8 mouse cellular contexts compared by ENCODE assay signal in genomic region chr15:84854171-84854811, GRCm38 (mm10). TPM values are rescaled to one million over a fixed set of nuclear protein-coding genes. Genes with fewer than 3 reads are reported as not detected.
DNase-seq lines count a peak whose midpoint lies in the region; ATAC-seq lines count a peak whose summit lies in the region.

No protein-coding gene starts in this region.

- peak overlapping the region; percentile 83 for H3K4me2 ChIP-seq in liver, embryonic 16.5 days (ENCODE audit: low read depth, low read length)
- H3K4me2 ChIP-seq in stomach, embryonic 16.5 days (ENCODE audit: low read depth, low read length), result peak overlapping the region; percentile 92

- H3K27ac ChIP-seq in embryonic facial prominence, embryonic 10.5 days (replicated peaks), result peak overlapping the region; percentile 94
- H3K27ac ChIP-seq in liver, embryonic 16.5 days (ENCODE audit: low read length), result no peak overlapping the region
- H3K27ac ChIP-seq in stomach, embryonic 16.5 days (ENCODE audit: low read length), result no peak overlapping the region

- H3K4me1 ChIP-seq in embryonic facial prominence, embryonic 10.5 days, result peaks cover 58% of the 10 kb centered on the region
- peaks cover 8% of the 10 kb centered on the region for H3K4me1 ChIP-seq in liver, embryonic 16.5 days (ENCODE audit: control insufficient read depth, low read depth, low read length)
- H3K4me1 ChIP-seq in stomach, embryonic 16.5 days (ENCODE audit: control insufficient read depth, insufficient read depth, low read length), result peaks cover 24% of the 10 kb centered on the region

- under 1% methylated on average over 49 of the region's 49 CpGs for WGBS in embryonic facial prominence, embryonic 10.5 days
- WGBS in liver, embryonic 16.5 days (ENCODE audit: insufficient replicate concordance), result under 1% methylated on average over 49 of the region's 49 CpGs
- 0% methylated on average over 49 of the region's 49 CpGs for WGBS in stomach, embryonic 16.5 days

- H3K9me3 ChIP-seq in embryonic facial prominence, embryonic 10.5 days, result no peaks in the 10 kb centered on the region
- H3K9me3 ChIP-seq in liver, embryonic 16.5 days (replicated peaks; ENCODE audit: control insufficient read depth, low read length), result no peaks in the 10 kb centered on the region
- H3K9me3 ChIP-seq in stomach, embryonic 16.5 days (replicated peaks; ENCODE audit: control insufficient read depth, low read length), result no peaks in the 10 kb centered on the region

- H3K9ac ChIP-seq in liver, embryonic 16.5 days (ENCODE audit: low read depth, low read length), result no peak overlapping the region
- H3K9ac ChIP-seq in stomach, embryonic 16.5 days (ENCODE audit: low read length), result peak overlapping the region; percentile 74

- peak; percentile 39 to 48 for DNase-seq in left cerebral cortex, postnatal 36 days (ENCODE audit: low spot score in 2 of 2)
- DNase-seq in left cerebral cortex, adult 11 months (ENCODE audit: low spot score), result no peak
- peak; percentile 61 for DNase-seq in brain, adult 2 months (ENCODE audit: low read depth, low spot score)
- peak; percentile 66 for DNase-seq in embryonic facial prominence, embryonic 10.5 days (ENCODE audit: low spot score)
- peak; percentile 26 for DNase-seq in induced T-regulatory cell, adult 2 months (ENCODE audit: low read depth)

- peaks cover 22% of the 10 kb centered on the region for H3K27me3 ChIP-seq in embryonic facial prominence, embryonic 10.5 days (replicated peaks; ENCODE audit: low read depth, poor library complexity, severe bottlenecking)
- peaks cover 64% of the 10 kb centered on the region for H3K27me3 ChIP-seq in liver, embryonic 16.5 days (ENCODE audit: control insufficient read depth, insufficient read depth, low read depth, low read length)
- no peaks in the 10 kb centered on the region for H3K27me3 ChIP-seq in stomach, embryonic 16.5 days (ENCODE audit: control insufficient read depth, insufficient read depth, low read length)

- no peaks in the 10 kb centered on the region for H3K36me3 ChIP-seq in embryonic facial prominence, embryonic 10.5 days (replicated peaks)
- H3K36me3 ChIP-seq in liver, embryonic 16.5 days (ENCODE audit: control insufficient read depth, insufficient read depth), result no peaks in the 10 kb centered on the region
- H3K36me3 ChIP-seq in stomach, embryonic 16.5 days (ENCODE audit: control insufficient read depth, insufficient read depth, low read length), result no peaks in the 10 kb centered on the region

- no peak for ATAC-seq in liver, embryonic 16.5 days (ENCODE audit: low read depth)
- ATAC-seq in stomach, embryonic 16.5 days (ENCODE audit: insufficient read depth, low FRiP score), result no peak
- ATAC-seq in megakaryocyte progenitor cell, adult 5-6 weeks (replicated peaks; ENCODE audit: poor library complexity), result no peak

- intact Hi-C loops in left cerebral cortex, postnatal 36 days (cut with DNase I), result loop anchor here (1.0 to 10.0 kb wide), 3 partner anchors 19 to 141 kb away; no protein-coding TSS in a partner anchor

- H3K4me3 ChIP-seq in embryonic facial prominence, embryonic 10.5 days, result peak overlapping the region; percentile 85
- H3K4me3 ChIP-seq in liver, embryonic 16.5 days (ENCODE audit: low read depth, low read length), result peak overlapping the region; percentile 61
- H3K4me3 ChIP-seq in stomach, embryonic 16.5 days (replicated peaks; ENCODE audit: low read length), result peak overlapping the region; percentile 54

RNA-seq across cellular contexts. Expression of gene Phf21b, which starts 1.6 kb away (rescaled TPM):
- 10 to 100 TPM; 11.0 to 18.6 TPM for total RNA-seq in left cerebral cortex, postnatal 36 days (2021)
- polyA plus RNA-seq in embryonic facial prominence, embryonic 10.5 days (2016; fragmentation: Nextera tagmentation; extraction: Ambion mirVana), result 2.2 and 4.9 TPM in 2 replicates
- not detected in 2 replicates for polyA plus RNA-seq in liver, embryonic 16.5 days (2015; fragmentation: Nextera tagmentation; extraction: Ambion mirVana)
- polyA plus RNA-seq in stomach, embryonic 16.5 days (2015; fragmentation: Nextera tagmentation; extraction: Ambion mirVana), result 0.34 and 0.60 TPM in 2 replicates
- total RNA-seq in megakaryocyte progenitor cell, adult 5-6 weeks (2015), result 0.20 and 0.32 TPM in 2 replicates
- 0.08 and 0.10 TPM in 2 replicates for total RNA-seq in megakaryocyte progenitor cell, adult 5-6 weeks (2017)
